Mouse (Mus musculus) ES-Bruce4 (cell line): ENCODE measurements around the gene Cnnm3.

Experiments used
- CTCF ChIP-seq: IDR thresholded peaks from one replicate; pipeline ENCODE4 v1.8.1; 2011; ENCODE audit warnings: low read depth, low read length
- POLR2A ChIP-seq: IDR thresholded peaks from one replicate; pipeline ENCODE4 v1.8.1; 2011; ENCODE audit warnings: low read length; ENCODE audit not compliant: insufficient read depth

DNA sequence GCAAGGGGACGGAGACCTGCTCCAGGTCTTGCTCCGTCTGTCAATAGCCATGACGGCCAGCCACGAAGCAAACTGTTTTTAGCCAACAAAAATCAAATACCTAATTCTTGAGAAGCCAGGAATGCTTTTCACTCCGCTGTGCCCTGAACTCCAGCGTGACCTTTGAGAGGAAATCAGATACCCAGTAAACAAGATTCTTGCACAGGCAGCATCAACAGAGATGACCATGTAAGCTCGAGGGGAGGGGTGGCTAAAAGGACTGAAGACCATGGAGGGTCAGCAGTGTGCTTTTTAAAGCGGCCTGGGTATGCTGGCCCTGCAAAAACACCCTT lies 24.7 kb downstream of the Cnnm3 start:
- TF ChIP-seq CTCF, result no peak
- no peak for TF ChIP-seq POLR2A
